Mouse (Mus musculus) adrenal gland (tissue): Measurements from ENCODE around the gene Cactin.

Experiments
- intact Hi-C: fragments of 180-260 bp; cut with DNase I; formaldehyde crosslinking; loops from one replicate; pipeline ENCODE4 v1.15.1; 2025

Cactin gene

GRCm38 (mm10) chr10:81317273-81317672, 3.6 kb upstream of the Cactin start:
- intact Hi-C loops, result no loop called here

- intact Hi-C loops, result no loop called here
These were observed 2.1 kb upstream of the Cactin start for GRCm38 (mm10) chr10:81318589-81319329.

GRCm38 (mm10) chr10:81319330-81319699, 1.6 kb upstream of the Cactin start:
- intact Hi-C loops, result no loop called here

GRCm38 (mm10) chr10:81319741-81320549, 958 bp upstream of the Cactin start:
- intact Hi-C loops, result no loop called here

DNA sequence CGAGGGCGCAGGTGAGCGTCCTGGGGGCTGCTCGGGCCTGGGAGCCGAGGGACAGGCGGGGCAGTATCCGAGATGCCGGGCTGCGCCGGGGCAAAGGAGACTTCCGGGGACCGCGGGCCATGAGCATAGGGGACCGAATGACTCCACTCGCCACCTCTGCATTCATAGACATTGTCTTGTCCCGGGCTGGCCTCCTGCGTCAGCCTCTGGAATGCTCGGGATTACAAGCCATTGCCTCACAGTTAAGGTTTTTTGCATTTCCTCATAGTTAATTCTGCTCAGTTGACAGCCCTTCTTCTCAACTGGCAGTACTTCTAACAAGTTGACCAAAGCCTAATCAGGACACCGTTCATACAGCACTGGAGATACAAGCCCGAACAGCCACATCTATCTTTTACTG, 533 bp downstream of the Cactin start:
- intact Hi-C loops, result no loop called here

DNA sequence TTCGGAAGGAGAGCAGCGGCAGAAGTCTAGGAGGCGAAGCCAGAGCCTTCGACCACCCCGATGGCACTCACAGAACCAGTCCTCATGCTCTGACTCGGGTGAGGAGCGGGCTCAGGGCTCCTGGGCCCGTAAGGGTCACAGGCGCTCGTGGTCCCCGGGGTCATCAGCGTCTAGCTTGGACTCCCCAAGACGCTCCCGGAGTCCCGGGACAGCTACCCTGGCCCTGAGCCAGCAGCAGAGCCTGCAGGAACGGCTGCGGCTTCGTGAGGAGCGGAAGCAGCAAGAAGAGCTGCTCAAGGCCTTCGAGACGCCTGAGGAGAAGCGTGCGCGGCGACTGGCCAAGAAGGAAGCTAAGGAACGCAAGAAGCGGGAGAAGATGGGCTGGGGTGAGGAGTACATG, 1.5 kb downstream of the Cactin start:
- intact Hi-C loops, result no loop called here

DNA sequence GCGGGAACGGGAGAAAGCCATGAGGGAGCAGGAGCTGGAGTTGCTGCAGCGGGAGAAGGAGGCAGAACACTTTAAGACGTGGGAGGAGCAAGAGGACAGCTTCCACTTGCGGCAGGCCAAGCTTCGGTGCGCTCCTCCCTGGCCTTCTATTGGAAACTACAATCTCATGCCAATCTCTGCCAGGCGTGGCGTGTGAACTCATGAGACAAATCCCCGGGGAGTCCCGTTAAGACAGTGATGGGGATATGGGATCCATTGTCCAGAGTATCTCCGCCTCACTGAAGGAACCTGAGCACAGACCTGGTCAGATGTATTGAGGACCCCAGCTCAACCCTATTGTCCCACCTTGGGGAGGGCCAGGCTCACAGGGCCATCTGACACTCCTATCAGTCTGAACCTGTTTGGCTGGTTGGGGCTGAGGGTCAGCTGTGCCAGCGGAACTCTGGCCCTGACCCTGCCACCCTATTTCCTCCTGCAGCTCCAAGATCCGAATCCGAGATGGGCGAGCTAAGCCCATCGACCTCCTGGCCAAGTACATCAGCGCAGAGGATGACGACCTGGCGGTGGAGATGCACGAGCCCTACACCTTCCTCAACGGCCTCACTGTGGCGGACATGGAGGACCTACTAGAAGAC, 2.4 kb downstream of the Cactin start:
- intact Hi-C loops, result no loop called here

DNA sequence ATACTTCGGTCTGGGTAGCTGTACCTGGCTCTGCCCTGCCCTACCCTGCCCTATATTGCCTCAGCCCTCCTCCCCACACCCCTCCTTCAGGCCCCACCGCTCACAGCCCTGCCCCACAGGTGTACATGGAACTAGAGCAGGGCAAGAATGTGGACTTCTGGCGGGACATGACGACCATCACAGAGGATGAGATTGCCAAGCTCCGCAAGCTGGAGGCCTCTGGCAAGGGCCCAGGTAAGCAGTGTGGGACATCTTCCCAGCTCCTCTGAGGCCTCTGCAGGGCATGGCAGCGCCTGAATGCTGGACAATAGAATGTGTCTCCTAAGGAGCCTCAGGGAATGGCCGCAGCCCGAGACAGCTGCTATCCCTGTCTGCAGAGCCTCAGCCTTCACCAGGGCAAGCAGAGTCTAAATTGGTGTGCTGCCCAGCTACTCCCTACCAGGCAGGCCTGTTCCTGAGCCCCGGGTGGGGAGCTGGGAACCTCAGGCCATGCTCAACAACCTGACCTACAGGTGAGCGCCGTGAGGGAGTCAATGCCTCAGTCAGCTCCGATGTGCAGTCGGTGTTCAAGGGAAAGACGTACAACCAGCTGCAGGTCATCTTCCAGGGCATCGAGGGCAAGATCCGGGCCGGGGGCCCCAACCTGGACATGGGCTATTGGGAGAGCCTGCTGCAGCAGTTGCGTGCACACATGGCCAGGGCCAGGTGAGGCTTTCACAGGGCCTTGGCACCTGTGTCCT, 3.1 kb downstream of the Cactin start:
- intact Hi-C loops, result no loop called here

GRCm38 (mm10) chr10:81325176-81325575, 4.3 kb downstream of the Cactin start:
- intact Hi-C loops, result no loop called here

DNA sequence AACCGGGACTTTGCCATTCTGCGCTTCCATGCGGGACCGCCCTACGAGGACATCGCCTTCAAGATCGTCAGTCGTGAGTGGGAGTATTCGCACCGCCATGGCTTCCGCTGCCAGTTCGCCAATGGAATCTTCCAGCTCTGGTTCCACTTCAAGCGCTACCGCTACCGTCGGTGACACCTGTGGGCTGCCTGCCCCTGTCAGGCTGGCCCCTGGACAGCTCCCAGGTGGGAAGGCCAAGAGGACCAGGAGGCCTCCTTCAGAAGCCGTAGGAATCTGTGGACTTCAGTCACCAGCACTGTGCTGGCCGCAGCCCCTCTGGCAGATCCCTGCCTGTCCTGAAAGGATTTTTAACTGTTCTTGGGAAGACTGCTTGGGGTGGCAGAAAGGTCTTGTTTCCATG, 4.9 kb downstream of the Cactin start:
- intact Hi-C loops, result no loop called here

- intact Hi-C loops, result no loop called here
These were observed 6.0 kb downstream of the Cactin start for GRCm38 (mm10) chr10:81326858-81327257.

- intact Hi-C loops, result no loop called here
These were observed 7.1 kb downstream of the Cactin start for GRCm38 (mm10) chr10:81327959-81328358.

GRCm38 (mm10) chr10:81328386-81328785, 7.5 kb downstream of the Cactin start, which contains the start of gene Tbxa2r:
Tbxa2r (plus strand) TSS chr10:81328731.
- intact Hi-C loops, result no loop called here

- intact Hi-C loops, result no loop called here
These were observed 8.5 kb downstream of the Cactin start for GRCm38 (mm10) chr10:81329194-81329975.

DNA sequence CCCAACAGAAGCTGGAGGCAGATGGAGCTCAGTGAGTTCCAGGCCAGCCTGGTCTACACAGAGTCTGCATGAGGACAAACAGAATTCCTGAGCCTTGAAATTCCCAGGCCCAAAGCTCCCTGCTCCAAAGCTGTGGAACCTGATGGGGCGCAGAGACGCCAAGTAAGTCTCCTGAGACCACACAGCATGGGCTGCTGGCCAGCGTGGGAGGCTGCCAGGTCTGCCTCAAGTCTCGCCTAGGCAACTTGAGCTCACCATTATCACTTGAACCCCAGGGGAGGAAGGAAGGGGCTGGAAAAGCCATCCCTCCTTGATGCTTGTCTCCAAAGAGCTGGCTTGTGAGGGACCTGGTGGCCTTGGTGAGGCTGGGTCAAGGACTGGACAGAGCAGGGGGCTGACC, 9.1 kb downstream of the Cactin start:
- intact Hi-C loops, result no loop called here

- intact Hi-C loops, result no loop called here
These were observed 11.4 kb downstream of the Cactin start for GRCm38 (mm10) chr10:81332277-81332676.

DNA sequence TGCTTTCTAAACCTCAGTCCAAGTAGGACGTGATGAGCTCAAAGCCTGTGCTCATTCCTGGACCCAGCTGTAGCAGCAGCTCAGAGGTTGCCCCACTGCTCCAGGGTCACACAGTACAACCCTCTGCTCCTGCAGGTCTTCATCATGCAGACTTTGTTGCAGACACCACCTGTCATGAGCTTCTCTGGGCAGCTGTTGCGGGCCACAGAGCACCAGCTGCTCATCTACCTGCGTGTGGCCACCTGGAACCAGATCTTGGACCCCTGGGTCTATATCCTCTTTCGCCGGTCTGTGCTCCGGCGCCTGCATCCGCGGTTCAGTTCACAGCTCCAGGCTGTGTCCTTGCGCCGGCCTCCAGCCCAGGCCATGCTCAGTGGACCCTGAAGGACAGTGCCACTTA, 13.4 kb downstream of the Cactin start:
- intact Hi-C loops, result no loop called here

- intact Hi-C loops, result no loop called here
These were observed 14.8 kb downstream of the Cactin start for GRCm38 (mm10) chr10:81335393-81336340.

GRCm38 (mm10) chr10:81336558-81336957, 15.7 kb downstream of the Cactin start:
- intact Hi-C loops, result no loop called here
